Mouse (Mus musculus) MEL (cell line): Measurements from ENCODE around the gene Rpl6. TPM values are rescaled to one million over a fixed set of nuclear protein-coding genes. Genes with fewer than 3 reads are reported as not detected.

ENCODE experiments used
- DNase-seq: peaks from one replicate; pipeline ENCODE4 v3.0.0; 2011; ENCODE audit warnings: low read depth, low spot score
- H3K27ac ChIP-seq: 2 replicates; pipeline ENCODE4 v1.5.1; 2012; ENCODE audit warnings: low read depth, mild to moderate bottlenecking, control low read depth, low read length, moderate library complexity; ENCODE audit not compliant: control insufficient read depth
- H3K27me3 ChIP-seq, 2 experiments: fragments of 150-350 bp in 1 of 2; sonication (generic) in 1 of 2; 2 replicates each; pipeline ENCODE4 v1.6.1; 2012; ENCODE audit warnings: low read length in 2 of 2, mild to moderate bottlenecking in 2 of 2, improper control_type of control experiment in 1 of 2, moderate library complexity in 1 of 2; ENCODE audit not compliant: insufficient read depth in 2 of 2, control insufficient read depth in 1 of 2
- H3K36me3 ChIP-seq, 2 experiments: 2 replicates each; pipeline ENCODE4 v1.6.1; 2012 to 2014; ENCODE audit warnings: low read length in 2 of 2, improper control_type of control experiment in 1 of 2, inconsistent platforms in 1 of 2, mild to moderate bottlenecking in 1 of 2; ENCODE audit not compliant: insufficient read depth in 2 of 2, control insufficient read depth in 1 of 2
- H3K4me1 ChIP-seq, 2 experiments: fragments of 150-350 bp in 1 of 2; sonication (generic) in 1 of 2; 2 replicates each; pipeline ENCODE4 v1.6.1; 2012; ENCODE audit warnings: low read length in 2 of 2, improper control_type of control experiment in 1 of 2, mild to moderate bottlenecking in 1 of 2; ENCODE audit not compliant: insufficient read depth in 2 of 2, control insufficient read depth in 1 of 2
- H3K4me3 ChIP-seq, 2 experiments: fragments of 150-350 bp in 1 of 2; sonication (generic) in 1 of 2; 2 replicates each; pipeline ENCODE4 v1.5.1; 2012; ENCODE audit warnings: low read depth in 2 of 2, low read length in 2 of 2, mild to moderate bottlenecking in 2 of 2, moderate library complexity in 2 of 2, control low read depth in 1 of 2, improper control_type of control experiment in 1 of 2; ENCODE audit not compliant: control insufficient read depth in 1 of 2, insufficient read depth in 1 of 2
- H3K79me2 ChIP-seq: 2 replicates; pipeline ENCODE4 v1.6.1; 2012; ENCODE audit warnings: mild to moderate bottlenecking, low read length, moderate library complexity; ENCODE audit not compliant: control insufficient read depth, poor library complexity, insufficient read depth
- H3K9ac ChIP-seq: 2 replicates; pipeline ENCODE4 v1.6.1; 2012; ENCODE audit warnings: low read depth, mild to moderate bottlenecking, control low read depth, low read length, moderate library complexity; ENCODE audit not compliant: control insufficient read depth, poor library complexity, severe bottlenecking
- H3K9me3 ChIP-seq: fragments of 150-350 bp; sonication (generic); replicated peaks from 2 replicates; pipeline ENCODE4 v1.6.1; 2012; ENCODE audit warnings: mild to moderate bottlenecking, low read length, improper control_type of control experiment, moderate library complexity; ENCODE audit not compliant: insufficient read depth
- CHD2 ChIP-seq: IDR thresholded peaks from 2 replicates; pipeline ENCODE4 v1.6.1; 2011; ENCODE audit warnings: low read length, improper control_type of control experiment
- CTCF ChIP-seq, 3 experiments: IDR thresholded peaks in 2 of 3; conservative IDR thresholded peaks in 1 of 3; 2 replicates each; pipeline ENCODE4 v1.5.1; 2011 to 2012; ENCODE audit warnings: low read length in 3 of 3, low read depth in 2 of 3, mild to moderate bottlenecking in 2 of 3, improper control_type of control experiment in 1 of 3, inconsistent platforms in 1 of 3, mixed read lengths in 1 of 3, moderate library complexity in 1 of 3; ENCODE audit not compliant: control insufficient read depth in 1 of 3, insufficient read depth in 1 of 3, poor library complexity in 1 of 3, severe bottlenecking in 1 of 3
- E2F4 ChIP-seq: IDR thresholded peaks from 2 replicates; pipeline ENCODE4 v1.6.1; 2011; ENCODE audit warnings: low read depth, low read length, improper control_type of control experiment, borderline replicate concordance
- EP300 ChIP-seq, 2 experiments: IDR thresholded peaks; 2 replicates each; pipeline ENCODE4 v1.6.1; 2011; ENCODE audit warnings: improper control_type of control experiment in 2 of 2, low read length in 2 of 2, low read depth in 1 of 2, mild to moderate bottlenecking in 1 of 2
- ETS1 ChIP-seq: IDR thresholded peaks from 2 replicates; pipeline ENCODE4 v1.6.1; 2012; ENCODE audit warnings: low read depth, mild to moderate bottlenecking, inconsistent platforms, low read length, improper control_type of control experiment, moderate library complexity
- GATA1 ChIP-seq: IDR thresholded peaks from 2 replicates; pipeline ENCODE4 v1.6.1; 2011; ENCODE audit warnings: low read depth, low read length, improper control_type of control experiment
- HCFC1 ChIP-seq: IDR thresholded peaks from 2 replicates; pipeline ENCODE4 v1.6.1; 2012; ENCODE audit warnings: low read depth, mild to moderate bottlenecking, inconsistent platforms, low read length, improper control_type of control experiment, moderate library complexity
- JUND ChIP-seq: IDR thresholded peaks from 2 replicates; pipeline ENCODE4 v1.6.1; 2011; ENCODE audit warnings: low read depth, mild to moderate bottlenecking, improper control_type of control experiment, low read length
- KAT2A ChIP-seq: conservative IDR thresholded peaks from 2 replicates; pipeline ENCODE4 v1.6.1; 2012; ENCODE audit warnings: low read depth, low read length, improper control_type of control experiment, inconsistent platforms
- MEF2A ChIP-seq: IDR thresholded peaks from 2 replicates; pipeline ENCODE4 v1.6.1; 2014; ENCODE audit warnings: low read depth, mild to moderate bottlenecking, inconsistent platforms, low read length, improper control_type of control experiment; ENCODE audit not compliant: poor library complexity, insufficient replicate concordance, severe bottlenecking; ENCODE audit errors: extremely low read depth
- MXI1 ChIP-seq: IDR thresholded peaks from 2 replicates; pipeline ENCODE4 v1.6.1; 2011; ENCODE audit warnings: mild to moderate bottlenecking, low read depth, low read length, improper control_type of control experiment
- NELFE ChIP-seq: IDR thresholded peaks from 2 replicates; pipeline ENCODE4 v1.6.1; 2011; ENCODE audit warnings: low read depth, low read length, improper control_type of control experiment
- NRF1 ChIP-seq: IDR thresholded peaks from 2 replicates; pipeline ENCODE4 v1.6.1; 2014; ENCODE audit warnings: low read depth, mild to moderate bottlenecking, inconsistent platforms, low read length, improper control_type of control experiment, moderate library complexity; ENCODE audit not compliant: poor library complexity, insufficient read depth, severe bottlenecking
- POLR2A ChIP-seq, 2 experiments: IDR thresholded peaks; 2 replicates each; pipeline ENCODE4 v1.6.1; 2011 to 2012; ENCODE audit warnings: low read length in 2 of 2, mild to moderate bottlenecking in 2 of 2, control low read depth in 1 of 2, improper control_type of control experiment in 1 of 2, low read depth in 1 of 2, moderate library complexity in 1 of 2; ENCODE audit not compliant: control insufficient read depth in 1 of 2, insufficient read depth in 1 of 2, poor library complexity in 1 of 2
- POLR2AphosphoS2 ChIP-seq: IDR thresholded peaks from 2 replicates; pipeline ENCODE4 v1.6.1; 2011; ENCODE audit warnings: low read length, improper control_type of control experiment
- POLR2AphosphoS5 ChIP-seq: IDR thresholded peaks from 2 replicates; pipeline ENCODE4 v1.6.1; 2012; ENCODE audit warnings: low read depth, borderline replicate concordance, mild to moderate bottlenecking, inconsistent platforms, low read length, moderate library complexity, mixed read lengths
- RCOR1 ChIP-seq: IDR thresholded peaks from 2 replicates; pipeline ENCODE4 v1.6.1; 2012; ENCODE audit warnings: low read depth, mild to moderate bottlenecking, inconsistent platforms, low read length, improper control_type of control experiment
- SIN3A ChIP-seq: IDR thresholded peaks from 2 replicates; pipeline ENCODE4 v1.6.1; 2012; ENCODE audit warnings: low read length, improper control_type of control experiment, inconsistent platforms
- SMC3 ChIP-seq: IDR thresholded peaks from 2 replicates; pipeline ENCODE4 v1.6.1; 2011; ENCODE audit warnings: low read depth, low read length, improper control_type of control experiment
- TAL1 ChIP-seq: IDR thresholded peaks from 2 replicates; pipeline ENCODE4 v1.6.1; 2012; ENCODE audit warnings: mild to moderate bottlenecking, inconsistent platforms, low read length, moderate library complexity, mixed read lengths
- UBTF ChIP-seq: IDR thresholded peaks from 2 replicates; pipeline ENCODE4 v1.6.1; 2012; ENCODE audit warnings: low read depth, mild to moderate bottlenecking, inconsistent platforms, low read length, improper control_type of control experiment, moderate library complexity, borderline replicate concordance; ENCODE audit not compliant: insufficient read depth
- USF1 ChIP-seq: IDR thresholded peaks from 2 replicates; pipeline ENCODE4 v1.6.1; 2014; ENCODE audit warnings: low read depth, mild to moderate bottlenecking, inconsistent platforms, low read length, improper control_type of control experiment, moderate library complexity
- USF2 ChIP-seq, 2 experiments: IDR thresholded peaks; 2 replicates each; pipeline ENCODE4 v1.6.1; 2011 to 2012; ENCODE audit warnings: improper control_type of control experiment in 2 of 2, low read length in 2 of 2, borderline replicate concordance in 1 of 2, inconsistent platforms in 1 of 2, low read depth in 1 of 2, mild to moderate bottlenecking in 1 of 2; ENCODE audit not compliant: insufficient read depth in 1 of 2
- ZKSCAN1 ChIP-seq: IDR thresholded peaks from 2 replicates; pipeline ENCODE4 v1.6.1; 2012; ENCODE audit warnings: low read depth, mild to moderate bottlenecking, inconsistent platforms, low read length, improper control_type of control experiment, moderate library complexity
- ZNF384 ChIP-seq: IDR thresholded peaks from 2 replicates; pipeline ENCODE4 v1.6.1; 2012; ENCODE audit warnings: low read depth, mild to moderate bottlenecking, inconsistent platforms, low read length, improper control_type of control experiment
- polyA plus RNA-seq, 2 experiments: library from polyadenylated mRNA; stranded (reverse) in 1 of 2; unstranded in 1 of 2; fragments of >175 nt in 1 of 2; fragments of >200 nt in 1 of 2; gene quantifications; 2 replicates each; pipeline versions ENCODE4 v1.2.1 to v1.2.4; 2012; ENCODE audit warnings: low replicate concordance in 2 of 2, low read depth in 1 of 2; ENCODE audit not compliant: insufficient read length in 2 of 2, insufficient read depth in 1 of 2, missing spikeins in 1 of 2
- total RNA-seq: library from RNA; depleted of rRNA; stranded (reverse); fragments of 300-350 nt; gene quantifications from 2 replicates; pipeline ENCODE4 v1.2.3, GENCODE M21; 2012

Gene Rpl6
- total and polyA plus RNA-seq, 3 experiments: 850 to 2,901 (median 2,779) TPM

- Histone ChIP-seq H3K27ac (peak overlapping the region; percentile 59; the same call in 1 of the 2 replicates), H3K9ac (no peak overlapping the region), H3K36me3 (peaks cover 0 to 22% of the 10 kb centered on the region in 2 experiments; a peak in 2 of 4 replicates), H3K27me3 (no peaks in the 10 kb centered on the region)
- 0 out of 2 replicates have a peak, but pooled peaks have one; percentile 1 for TF ChIP-seq MXI1
- no peak for TF ChIP-seq KAT2A
- 0 out of 2 replicates have a peak, but pooled peaks have one; percentile 27 for TF ChIP-seq ZNF384
- TF ChIP-seq, all 39 proteins: peak for 2
- Histone ChIP-seq H3K4me3 (no peak overlapping the region; a peak in 1 of 4 replicates), H3K79me2 (no peaks in the 10 kb centered on the region; the same call in 1 of the 2 replicates), H3K9me3 (no peaks in the 10 kb centered on the region), H3K4me1 (peaks cover 6 to 19% of the 10 kb centered on the region in 2 experiments; a peak in 3 of 4 replicates)
- peak; percentile 55 for DNase-seq
These were observed 6.9 kb upstream of the Rpl6 start for GRCm38 (mm10) chr5:121197337-121197736.

GRCm38 (mm10) chr5:121198376-121198775, 5.9 kb upstream of the Rpl6 start:
- TF ChIP-seq USF2 (IDR thresholded peaks at IDR 0.05; ENCODE audit: borderline replicate concordance in 1 of 2, insufficient read depth in 1 of 2, low read depth in 1 of 2, low read length in 2 of 2): no peak
- H3K9me3 ChIP-seq: no peaks in the 10 kb centered on the region
- H3K4me1 ChIP-seq: peaks cover 6 to 19% of the 10 kb centered on the region in 2 experiments; a peak in 3 of 4 replicates
- H3K36me3 ChIP-seq: peaks cover 0 to 20% of the 10 kb centered on the region in 2 experiments; a peak in 2 of 4 replicates
- no peak overlapping the region for H3K4me3 ChIP-seq
- H3K27ac ChIP-seq: no peak overlapping the region
- H3K9ac ChIP-seq: no peak overlapping the region
- H3K27me3 ChIP-seq: no peaks in the 10 kb centered on the region
- no peaks in the 10 kb centered on the region; the same call in 1 of the 2 replicates for H3K79me2 ChIP-seq
- DNase-seq: no peak

- H3K36me3 ChIP-seq: peaks cover 4 to 19% of the 10 kb centered on the region in 2 experiments
- DNase-seq: peak; percentile 92
- H3K27me3 ChIP-seq: no peaks in the 10 kb centered on the region
- peak overlapping the region; percentile 72 for H3K9ac ChIP-seq
- peak overlapping the region; percentile 36 to 49 for H3K4me3 ChIP-seq
- H3K4me1 ChIP-seq: peaks cover 3 to 24% of the 10 kb centered on the region in 2 experiments; a peak in 3 of 4 replicates
- H3K27ac ChIP-seq: no peak overlapping the region
- no peaks in the 10 kb centered on the region for H3K9me3 ChIP-seq
- peaks cover 23% of the 10 kb centered on the region for H3K79me2 ChIP-seq
- TF ChIP-seq E2F4 (no peak), NELFE (no peak), ZKSCAN1 (no peak), MEF2A (no peak), POLR2AphosphoS2 (no peak), CTCF (IDR thresholded peaks at IDR 0.05 in 2 of 3, conservative IDR thresholded peaks at IDR 0.05 in 1 of 3; ENCODE audit: control insufficient read depth in 1 of 3, insufficient read depth in 1 of 3, low read depth in 2 of 3, low read length in 3 of 3, poor library complexity in 1 of 3, severe bottlenecking in 1 of 3) (peak in 2 of 3 experiments; percentile 72 to 73; a peak in 4 of 6 replicates), ZNF384 (peak; percentile 81), POLR2AphosphoS5 (no peak), RCOR1 (no peak), CHD2 (no peak), USF1 (no peak), POLR2A (IDR thresholded peaks at IDR 0.05; ENCODE audit: control insufficient read depth in 1 of 2, insufficient read depth in 1 of 2, low read depth in 1 of 2, low read length in 2 of 2, poor library complexity in 1 of 2) (no peak), JUND (no peak), UBTF (no peak), TAL1 (no peak), HCFC1 (no peak), GATA1 (0 out of 2 replicates have a peak, but pooled peaks have one; percentile 7), NRF1 (no peak), SIN3A (no peak; the same call in 1 of the 2 replicates), EP300 (IDR thresholded peaks at IDR 0.05; ENCODE audit: low read depth in 1 of 2, low read length in 2 of 2) (no peak), ETS1 (no peak), SMC3 (peak; percentile 74)
These were observed 2.5 kb upstream of the Rpl6 start for GRCm38 (mm10) chr5:121201739-121202138.
